Mouse (Mus musculus) lung, adult 2 months (tissue): ENCODE data around the gene Usp29. TPM values are rescaled to one million over a fixed set of nuclear protein-coding genes. Genes with fewer than 3 reads are reported as not detected.

ENCODE experiments used
- DNase-seq: peaks from one replicate; pipeline ENCODE4 v3.0.0; 2022
- H3K4me1 ChIP-seq: fragments of 200-500 bp; 2 replicates; pipeline ENCODE4 v1.6.1; 2011; ENCODE audit warnings: low read length; ENCODE audit not compliant: control insufficient read depth, insufficient read depth
- H3K4me3 ChIP-seq: fragments of 200-500 bp; replicated peaks from 2 replicates; pipeline ENCODE3; 2011; ENCODE audit warnings: low read depth, mild to moderate bottlenecking, control low read depth, low read length; ENCODE audit errors: extremely low read depth
- CTCF ChIP-seq: fragments of 200-500 bp; IDR thresholded peaks from 2 replicates; pipeline ENCODE4 v1.5.1; 2011; ENCODE audit warnings: mild to moderate bottlenecking, low read length, control low read depth; ENCODE audit not compliant: insufficient read depth
- POLR2A ChIP-seq: fragments of 200-500 bp; IDR thresholded peaks from 2 replicates; pipeline ENCODE4 v1.6.1; 2011; ENCODE audit warnings: low read depth, mild to moderate bottlenecking, control low read depth, low read length, borderline replicate concordance; ENCODE audit errors: extremely low read depth
- WGBS: fragments of 180-500 bp; shearing (Covaris S2); methylation state at CpG from one replicate; pipeline ENCODE4 v1.1.7; 2018; 5-methylcytosine and 5-hydroxymethylcytosine counted together
- polyA plus RNA-seq: library from polyadenylated mRNA; depleted of rRNA; stranded (reverse); fragments of >200 nt; gene quantifications from 2 replicates; pipeline ENCODE4 v1.2.3, GENCODE M21; 2012

The Usp29 gene
- polyA plus RNA-seq, 1 experiment: 0.04 TPM

- no peak for TF ChIP-seq POLR2A
- TF ChIP-seq CTCF: no peak
- Histone ChIP-seq H3K4me3 (no peak overlapping the region), H3K4me1 (no peaks in the 10 kb centered on the region)
- no peak for DNase-seq
- WGBS: 25% methylated on average over 8 of the region's 8 CpGs
Observed at GRCm38 (mm10) chr7:6784340-6785073, 54.1 kb downstream of the Usp29 start.

- TF ChIP-seq POLR2A: no peak
- TF ChIP-seq CTCF: no peak
- no peaks in the 10 kb centered on the region for H3K4me1 ChIP-seq
- WGBS: 40% methylated on average over 2 of the region's 2 CpGs
- H3K4me3 ChIP-seq: no peak overlapping the region
- DNase-seq: no peak
Observed at GRCm38 (mm10) chr7:6787000-6787399, 56.6 kb downstream of the Usp29 start.

GRCm38 (mm10) chr7:6788101-6788500 lies 57.7 kb downstream of the Usp29 start:
- 89% methylated on average over 2 of the region's 2 CpGs for whole genome bisulfite sequencing
- no peak for DNase-seq
- no peak for TF ChIP-seq CTCF
- no peak for TF ChIP-seq POLR2A
- Histone ChIP-seq H3K4me3 (no peak overlapping the region), H3K4me1 (no peaks in the 10 kb centered on the region)

- WGBS: 69% methylated on average over 9 of the region's 9 CpGs
Observed at GRCm38 (mm10) chr7:6791286-6792065, 61.1 kb downstream of the Usp29 start.

GRCm38 (mm10) chr7:6793240-6793639 lies 62.9 kb downstream of the Usp29 start:
- 91% methylated on average over 6 of the region's 6 CpGs for WGBS
- Histone ChIP-seq H3K4me1 (no peaks in the 10 kb centered on the region), H3K4me3 (no peak overlapping the region)
- TF ChIP-seq CTCF: no peak
- TF ChIP-seq POLR2A: no peak
- no peak for DNase-seq

More at GRCm38 (mm10) chr7:6791286-6792065, 61.1 kb downstream of the Usp29 start:
- TF ChIP-seq POLR2A (no peak), CTCF (no peak)
- H3K4me3 ChIP-seq: no peak overlapping the region
- no peaks in the 10 kb centered on the region for H3K4me1 ChIP-seq
- DNase-seq: no peak

GRCm38 (mm10) chr7:6793811-6794210 lies 63.4 kb downstream of the Usp29 start:
- TF ChIP-seq POLR2A (no peak), CTCF (no peak)
- WGBS: 78% methylated on average over 3 of the region's 3 CpGs

GRCm38 (mm10) chr7:6797408-6797807 lies 67.0 kb downstream of the Usp29 start:
- TF ChIP-seq POLR2A: no peak
- TF ChIP-seq CTCF: no peak
- H3K4me1 ChIP-seq: no peaks in the 10 kb centered on the region
- no peak overlapping the region for H3K4me3 ChIP-seq
- no peak for DNase-seq
- WGBS: 59% methylated on average over 2 of the region's 2 CpGs

More at GRCm38 (mm10) chr7:6793811-6794210, 63.4 kb downstream of the Usp29 start:
- no peak for DNase-seq
- no peaks in the 10 kb centered on the region for H3K4me1 ChIP-seq
- no peak overlapping the region for H3K4me3 ChIP-seq

GRCm38 (mm10) chr7:6799105-6799805 lies 68.9 kb downstream of the Usp29 start:
- Histone ChIP-seq H3K4me3 (no peak overlapping the region), H3K4me1 (no peaks in the 10 kb centered on the region)
- TF ChIP-seq CTCF (no peak), POLR2A (no peak)
- WGBS: 64% methylated on average over 9 of the region's 9 CpGs
- DNase-seq: no peak

- no peak for DNase-seq
- WGBS: 45% methylated on average over 12 of the region's 12 CpGs
Observed at GRCm38 (mm10) chr7:6800586-6801441, 70.4 kb downstream of the Usp29 start.

More at GRCm38 (mm10) chr7:6800586-6801441, 70.4 kb downstream of the Usp29 start:
- Histone ChIP-seq H3K4me3 (no peak overlapping the region), H3K4me1 (no peaks in the 10 kb centered on the region)
- TF ChIP-seq CTCF (no peak), POLR2A (no peak)
